Mouse (Mus musculus): Measurements from ENCODE around the gene Pigx. TPM values are rescaled to one million over a fixed set of nuclear protein-coding genes. Genes with fewer than 3 reads are reported as not detected.
A peak's percentile ranks its signal among the peaks of the same experiment; 100 is the strongest.

The Pigx gene
- total and polyA plus RNA-seq, 2 experiments from 2014 or later, result 47.3 to 86.7 TPM

GRCm38 (mm10) chr16:32120454-32120853 is 20.9 kb upstream of the Pigx start:
- H3K4me1 ChIP-seq (ENCODE audit: insufficient read depth, low read length), result no peaks in the 10 kb centered on the region
- H3K36me3 ChIP-seq (ENCODE audit: insufficient read depth, low read length), result no peaks in the 10 kb centered on the region
- no peaks in the 10 kb centered on the region for H3K27me3 ChIP-seq (ENCODE audit: insufficient read depth, low read length)
- 0 out of 2 replicates have a peak, but pooled peaks have one; percentile 5 for TF ChIP-seq CTCF (IDR thresholded peaks at IDR 0.05; ENCODE audit: low read depth)
- H3K4me2 ChIP-seq (ENCODE audit: low read depth, low read length), result no peak overlapping the region
- ATAC-seq, result no peak
- H3K27ac ChIP-seq, result no peak overlapping the region
- 75% methylated on average over 3 of the region's 3 CpGs for WGBS
- DNase-seq (ENCODE audit: low spot score), result no peak
- H3K4me3 ChIP-seq (ENCODE audit: low read length), result no peak overlapping the region
- no peak overlapping the region for H3K9ac ChIP-seq (replicated peaks; ENCODE audit: low read length)
- H3K9me3 ChIP-seq (ENCODE audit: low read length), result no peaks in the 10 kb centered on the region

GRCm38 (mm10) chr16:32116186-32116585 is 16.6 kb upstream of the Pigx start:
- H3K4me2 ChIP-seq (ENCODE audit: low read depth, low read length), result no peak overlapping the region
- DNase-seq (ENCODE audit: low spot score) (no peak), ATAC-seq (no peak)
- no peaks in the 10 kb centered on the region for H3K27me3 ChIP-seq (ENCODE audit: insufficient read depth, low read length)
- no peaks in the 10 kb centered on the region for H3K4me1 ChIP-seq (ENCODE audit: insufficient read depth, low read length)
- H3K36me3 ChIP-seq (ENCODE audit: insufficient read depth, low read length), result no peaks in the 10 kb centered on the region
- H3K9ac ChIP-seq (replicated peaks; ENCODE audit: low read length), result no peak overlapping the region
- WGBS, result 58% methylated on average over 5 of the region's 5 CpGs
- TF ChIP-seq CTCF (IDR thresholded peaks at IDR 0.05; ENCODE audit: low read depth), result no peak
- no peaks in the 10 kb centered on the region for H3K9me3 ChIP-seq (ENCODE audit: low read length)
- no peak overlapping the region for H3K27ac ChIP-seq
- no peak overlapping the region for H3K4me3 ChIP-seq (ENCODE audit: low read length)

DNA sequence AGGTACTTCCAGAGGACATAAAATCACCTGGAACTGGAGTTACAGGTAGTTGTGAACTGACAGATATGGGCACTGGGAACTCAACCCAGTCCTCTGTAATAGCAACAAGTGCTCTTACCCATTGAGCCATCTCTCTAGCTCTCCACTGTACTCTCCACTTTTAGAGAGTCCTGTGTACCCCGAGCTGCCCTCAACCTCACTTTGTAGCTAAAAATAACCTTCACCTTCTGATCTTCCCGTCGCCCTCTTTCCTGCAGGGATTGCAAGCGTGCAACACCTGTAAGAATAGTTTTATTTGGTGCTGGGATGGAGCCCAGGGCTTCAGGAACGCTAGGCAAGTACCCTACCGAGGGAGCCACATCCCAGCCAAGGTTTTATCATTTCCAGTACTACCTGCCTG is 16.2 kb upstream of the Pigx start:
- Histone ChIP-seq H3K27ac (no peak overlapping the region), H3K27me3 (ENCODE audit: insufficient read depth, low read length) (no peaks in the 10 kb centered on the region), H3K9ac (replicated peaks; ENCODE audit: low read length) (no peak overlapping the region), H3K4me1 (ENCODE audit: insufficient read depth, low read length) (no peaks in the 10 kb centered on the region), H3K36me3 (ENCODE audit: insufficient read depth, low read length) (no peaks in the 10 kb centered on the region), H3K4me3 (ENCODE audit: low read length) (no peak overlapping the region), H3K9me3 (ENCODE audit: low read length) (no peaks in the 10 kb centered on the region), H3K4me2 (ENCODE audit: low read depth, low read length) (no peak overlapping the region)
- WGBS, result 66% methylated on average over 6 of the region's 6 CpGs
- no peak for TF ChIP-seq CTCF (IDR thresholded peaks at IDR 0.05; ENCODE audit: low read depth)
- DNase-seq (ENCODE audit: low spot score), result no peak
- ATAC-seq, result no peak

DNA sequence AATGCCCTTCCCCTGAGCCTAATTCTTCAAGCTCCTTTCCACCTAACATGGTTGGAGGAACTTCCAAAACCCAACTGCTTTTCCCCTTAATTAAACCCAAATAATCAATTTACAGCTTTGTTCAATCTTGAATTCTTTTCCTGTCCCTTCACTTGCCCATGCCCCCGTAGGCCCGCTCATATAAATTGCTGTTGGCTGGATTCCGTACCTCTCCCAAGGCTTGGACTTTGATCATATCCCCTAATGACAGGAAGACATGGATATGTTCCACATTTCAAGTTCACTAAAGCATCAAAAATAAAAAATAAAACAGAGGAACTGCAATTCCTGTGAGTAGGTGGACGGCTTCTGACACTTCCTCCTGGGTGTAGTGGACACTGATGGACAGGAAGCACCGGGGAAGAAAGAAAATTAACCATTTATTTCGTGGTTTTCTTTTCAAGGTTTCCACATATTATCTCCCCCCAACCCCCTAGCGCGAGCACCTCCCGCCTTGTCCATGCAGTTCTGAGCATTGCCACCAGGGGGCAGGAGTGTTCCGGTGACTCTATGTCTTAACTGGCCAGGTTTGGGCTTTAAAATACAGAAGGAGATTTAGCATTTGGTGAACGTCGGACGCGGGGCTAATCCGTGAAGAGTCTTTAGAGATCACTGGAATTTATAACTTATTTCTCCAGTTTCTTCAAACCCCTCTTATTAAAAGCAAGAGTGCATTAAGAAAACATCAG is 15.6 kb upstream of the Pigx start:
- H3K4me2 ChIP-seq (ENCODE audit: low read depth, low read length), result 0 out of 2 replicates have a peak overlapping the region, but pooled peaks have one; percentile 1
- DNase-seq (ENCODE audit: low spot score) (peak; percentile 79), ATAC-seq (no peak)
- no peaks in the 10 kb centered on the region for H3K9me3 ChIP-seq (ENCODE audit: low read length)
- no peak overlapping the region for H3K4me3 ChIP-seq (ENCODE audit: low read length)
- H3K27ac ChIP-seq, result no peak overlapping the region
- H3K27me3 ChIP-seq (ENCODE audit: insufficient read depth, low read length), result no peaks in the 10 kb centered on the region
- H3K4me1 ChIP-seq (ENCODE audit: insufficient read depth, low read length), result no peaks in the 10 kb centered on the region
- peak; percentile 94 for TF ChIP-seq CTCF (IDR thresholded peaks at IDR 0.05; ENCODE audit: low read depth)
- no peak overlapping the region for H3K9ac ChIP-seq (replicated peaks; ENCODE audit: low read length)
- H3K36me3 ChIP-seq (ENCODE audit: insufficient read depth, low read length), result no peaks in the 10 kb centered on the region
- 17% methylated on average over 15 of the region's 15 CpGs for WGBS

DNA sequence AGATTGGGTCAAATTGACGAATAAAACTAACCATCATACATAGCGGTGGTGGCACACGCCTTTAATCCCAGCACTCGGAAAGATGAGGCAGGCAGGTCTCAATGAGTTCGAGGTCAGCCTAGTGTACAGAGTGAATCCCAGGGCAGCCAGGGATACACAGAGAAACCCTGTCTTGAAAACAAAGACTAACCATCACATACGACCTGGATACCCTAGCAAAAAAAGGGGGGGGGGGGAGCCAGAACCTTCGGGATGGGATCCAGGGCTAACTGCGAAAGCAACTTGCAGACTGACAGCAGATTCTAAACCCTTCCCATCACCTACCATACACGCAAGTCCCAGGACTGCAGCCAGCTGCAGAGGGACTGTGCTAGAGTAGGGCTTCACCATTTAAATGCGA is 14.9 kb upstream of the Pigx start:
- WGBS, result 83% methylated on average over 10 of the region's 10 CpGs
- H3K27ac ChIP-seq, result no peak overlapping the region
- no peak for TF ChIP-seq CTCF (IDR thresholded peaks at IDR 0.05; ENCODE audit: low read depth)
- no peak for ATAC-seq
- H3K4me2 ChIP-seq (ENCODE audit: low read depth, low read length), result no peak overlapping the region
- H3K4me3 ChIP-seq (ENCODE audit: low read length), result no peak overlapping the region
- H3K27me3 ChIP-seq (ENCODE audit: insufficient read depth, low read length), result no peaks in the 10 kb centered on the region
- DNase-seq (ENCODE audit: low spot score), result no peak
- no peaks in the 10 kb centered on the region for H3K9me3 ChIP-seq (ENCODE audit: low read length)
- H3K4me1 ChIP-seq (ENCODE audit: insufficient read depth, low read length), result no peaks in the 10 kb centered on the region
- no peaks in the 10 kb centered on the region for H3K36me3 ChIP-seq (ENCODE audit: insufficient read depth, low read length)
- no peak overlapping the region for H3K9ac ChIP-seq (replicated peaks; ENCODE audit: low read length)

GRCm38 (mm10) chr16:32113541-32114218 is 14.1 kb upstream of the Pigx start:
- Histone ChIP-seq H3K9me3 (ENCODE audit: low read length) (no peaks in the 10 kb centered on the region), H3K36me3 (ENCODE audit: insufficient read depth, low read length) (0 out of 2 replicates have a peak, but pooled peaks cover 3% of the 10 kb centered on the region), H3K4me2 (ENCODE audit: low read depth, low read length) (no peak overlapping the region), H3K27me3 (ENCODE audit: insufficient read depth, low read length) (no peaks in the 10 kb centered on the region), H3K4me3 (ENCODE audit: low read length) (no peak overlapping the region), H3K4me1 (ENCODE audit: insufficient read depth, low read length) (no peaks in the 10 kb centered on the region), H3K27ac (no peak overlapping the region), H3K9ac (replicated peaks; ENCODE audit: low read length) (no peak overlapping the region)
- ATAC-seq (no peak), DNase-seq (ENCODE audit: low spot score) (peak; percentile 18)
- no peak for TF ChIP-seq CTCF (IDR thresholded peaks at IDR 0.05; ENCODE audit: low read depth)
- 60% methylated on average over 23 of the region's 23 CpGs for WGBS
